Mouse (Mus musculus) fibroblast of lung, adult 2 months (primary cell): ENCODE results near the gene Id2.

Experiments
- DNase-seq: peaks from one replicate; pipeline ENCODE4 v3.0.0-alpha.2; 2011; ENCODE audit warnings: low read depth

Id2 gene

GRCm38 (mm10) chr12:25104541-25104940, 7.6 kb upstream of the Id2 start:
- no peak for DNase-seq

DNA sequence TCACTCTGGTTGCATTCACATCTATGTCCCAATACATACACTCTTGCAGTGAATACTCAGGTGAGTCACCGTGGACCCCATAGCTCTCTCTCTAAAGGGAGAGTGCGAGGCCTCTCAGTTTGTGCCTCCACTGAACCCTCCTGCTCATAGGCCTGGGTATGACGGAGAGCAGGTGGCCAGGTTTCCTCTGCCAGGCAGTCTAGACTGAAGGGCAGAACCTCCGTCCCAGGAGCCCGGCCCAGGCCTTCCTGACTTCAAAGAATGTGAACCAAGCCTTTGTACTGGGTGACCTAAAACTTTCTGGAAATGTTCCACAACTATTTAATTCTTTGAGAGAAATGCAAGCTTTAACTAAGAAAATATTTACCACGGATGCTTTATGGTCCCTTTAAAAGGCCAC, 7.0 kb upstream of the Id2 start:
- DNase-seq, result no peak

DNA sequence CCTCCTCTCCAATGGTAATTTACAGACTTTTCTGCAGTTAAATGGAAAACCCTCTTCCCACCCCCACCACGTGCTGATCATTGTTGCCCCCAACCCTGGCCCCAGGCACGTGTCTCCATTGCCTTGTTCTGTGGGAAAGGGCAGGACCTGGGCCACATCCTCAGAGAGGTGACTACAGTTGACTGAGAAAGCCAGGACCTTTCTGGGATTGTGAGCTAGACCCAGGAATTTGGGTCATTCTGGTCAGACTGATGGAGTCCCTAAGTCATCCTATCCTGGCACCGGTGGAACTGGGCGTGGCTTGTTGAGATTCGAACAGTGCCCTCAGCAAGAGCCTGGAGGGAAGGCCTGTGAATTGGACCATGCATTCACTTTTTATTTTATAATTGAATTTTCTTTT, 4.4 kb upstream of the Id2 start:
- DNase-seq, result peak; percentile 27

DNA sequence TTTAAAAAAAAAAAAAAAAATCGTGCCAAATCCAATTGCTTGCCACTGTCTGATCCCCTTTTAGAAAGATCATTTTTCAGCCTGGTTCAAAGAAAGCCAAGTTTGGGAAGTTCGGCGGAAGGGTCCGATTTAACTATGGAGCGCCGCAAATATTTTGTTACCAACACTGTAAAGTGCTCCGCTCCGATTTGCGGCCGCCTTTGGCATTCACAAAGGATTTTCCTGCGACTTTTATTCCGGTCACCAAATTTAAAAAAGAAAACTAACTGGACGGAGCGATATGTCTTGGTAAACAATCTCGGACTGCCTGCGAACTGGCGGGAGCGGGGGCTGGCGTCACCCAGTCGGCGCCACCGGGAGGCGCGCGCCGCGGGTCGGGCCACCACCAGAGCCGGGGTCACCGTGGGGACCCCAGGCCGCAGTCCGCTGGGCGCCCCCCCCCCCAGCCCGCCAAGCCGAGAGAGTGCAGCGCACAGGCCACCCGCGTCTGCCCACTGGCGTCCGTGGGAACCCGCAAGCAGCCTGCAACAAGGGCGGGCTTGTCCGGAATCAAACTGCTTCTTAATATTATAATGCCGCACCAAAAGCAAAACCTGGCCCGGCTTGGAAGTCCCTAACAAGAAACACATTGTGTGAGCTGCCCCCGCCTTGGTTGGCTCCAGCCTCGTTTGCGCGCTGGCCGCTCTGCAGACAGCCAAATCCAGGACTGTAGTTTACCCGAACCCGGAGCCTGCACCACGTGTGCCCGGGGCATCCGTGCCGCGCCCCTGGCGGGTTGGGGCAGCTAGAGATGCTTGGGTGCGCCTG, 3.7 kb upstream of the Id2 start:
- DNase-seq, result peak; percentile 74

- peak; percentile 24 for DNase-seq
These were observed 2.8 kb upstream of the Id2 start for GRCm38 (mm10) chr12:25099563-25100408.

DNA sequence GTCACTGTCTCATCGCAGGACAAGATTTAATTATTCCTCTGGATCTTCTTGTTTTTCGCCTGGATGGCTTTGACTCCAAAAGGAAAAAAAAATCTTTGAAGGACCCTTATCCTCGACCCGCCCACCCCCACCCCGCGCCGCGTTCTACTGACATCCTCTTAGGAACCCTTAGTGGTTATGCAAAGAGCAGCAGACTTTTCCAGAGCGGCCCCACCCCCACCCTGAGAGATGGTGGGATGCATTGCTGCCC, 2.3 kb upstream of the Id2 start:
- DNase-seq, result no peak

- peak; percentile 92 for DNase-seq
These were observed 1.8 kb upstream of the Id2 start for GRCm38 (mm10) chr12:25098561-25099312.

DNA sequence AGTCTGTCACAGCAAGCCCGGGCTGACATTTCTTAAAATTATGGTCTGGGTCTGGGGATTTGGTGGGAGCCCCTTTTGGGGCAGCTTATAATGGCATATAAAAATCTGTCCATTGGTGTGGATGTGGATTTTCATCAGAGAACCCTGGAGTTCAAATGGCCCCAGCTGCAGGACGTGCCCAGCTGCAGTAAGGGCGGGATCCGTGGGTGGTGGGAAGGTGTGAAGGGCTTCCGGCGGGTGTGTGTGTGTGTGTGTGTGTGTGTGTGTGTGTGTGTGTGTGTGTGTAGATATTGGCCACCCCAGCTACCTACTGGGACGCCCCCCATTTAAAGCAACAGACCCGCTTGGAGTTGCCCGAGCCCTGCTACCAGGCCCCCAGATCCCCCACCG, 1.2 kb upstream of the Id2 start:
- DNase-seq, result no peak

DNA sequence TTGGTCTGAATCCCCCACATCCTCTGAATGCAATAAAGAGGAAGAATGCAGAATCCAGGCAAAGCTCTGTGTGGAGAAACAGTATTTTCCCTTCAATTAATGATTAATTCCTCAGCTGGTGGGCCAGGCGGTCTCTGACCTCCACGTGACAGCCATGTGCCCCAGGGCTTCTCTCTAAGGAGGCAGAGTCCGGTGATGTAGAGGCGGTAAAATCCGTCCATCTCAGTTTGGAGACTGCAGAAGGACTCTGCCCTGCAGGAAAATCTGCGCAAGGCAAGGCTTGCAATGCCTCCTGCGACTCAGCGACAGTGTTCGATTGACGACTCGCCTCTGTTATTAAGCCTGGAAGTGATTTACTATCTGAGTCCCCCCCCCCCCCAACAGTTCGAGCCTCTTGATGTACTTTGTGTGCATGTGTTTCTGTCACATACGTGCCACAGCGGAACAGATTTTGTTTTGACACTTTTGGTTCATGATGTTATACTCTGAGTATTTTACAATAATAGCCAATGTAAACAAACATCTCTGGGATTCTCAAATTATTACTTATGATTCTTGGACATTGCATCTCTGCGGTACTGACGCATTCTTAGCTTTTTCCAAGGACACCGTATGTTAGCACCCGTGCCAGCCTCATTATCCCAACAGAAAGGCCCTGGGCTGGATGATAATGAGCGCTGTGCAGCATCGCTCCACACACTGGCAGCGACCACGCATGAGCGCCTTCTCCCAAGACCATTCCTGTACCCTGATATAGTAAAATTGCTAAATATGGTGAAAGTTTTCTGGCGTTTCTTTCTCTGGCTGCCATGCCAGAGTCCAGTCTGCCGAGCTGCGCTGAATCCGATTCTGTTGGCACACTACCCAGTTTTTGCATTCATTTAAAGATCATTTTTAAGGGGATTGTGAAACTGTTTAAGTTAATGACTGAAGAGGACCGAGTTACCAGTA, 545 bp upstream of the Id2 start:
- peak; percentile 71 for DNase-seq

DNA sequence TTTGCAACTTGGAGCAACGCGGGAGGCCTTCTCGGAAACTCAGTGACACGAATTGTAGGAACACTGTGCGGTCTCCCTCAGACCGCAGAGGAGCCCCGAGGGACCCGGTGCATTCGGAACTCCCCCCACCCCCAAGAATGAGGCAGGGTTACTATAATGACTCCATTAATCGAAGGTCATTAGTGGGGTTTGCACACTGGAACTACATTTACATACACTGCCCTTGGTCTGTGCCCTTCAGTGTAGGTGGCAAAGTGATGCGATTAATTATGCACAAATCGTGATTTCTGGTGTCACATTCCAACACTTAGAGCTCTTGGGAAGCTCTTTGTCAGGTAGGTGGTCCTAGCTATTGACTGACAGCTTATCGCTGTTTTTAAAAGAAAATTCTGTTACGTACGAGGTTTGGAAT, 294 bp downstream of the Id2 start:
- DNase-seq, result no peak

DNA sequence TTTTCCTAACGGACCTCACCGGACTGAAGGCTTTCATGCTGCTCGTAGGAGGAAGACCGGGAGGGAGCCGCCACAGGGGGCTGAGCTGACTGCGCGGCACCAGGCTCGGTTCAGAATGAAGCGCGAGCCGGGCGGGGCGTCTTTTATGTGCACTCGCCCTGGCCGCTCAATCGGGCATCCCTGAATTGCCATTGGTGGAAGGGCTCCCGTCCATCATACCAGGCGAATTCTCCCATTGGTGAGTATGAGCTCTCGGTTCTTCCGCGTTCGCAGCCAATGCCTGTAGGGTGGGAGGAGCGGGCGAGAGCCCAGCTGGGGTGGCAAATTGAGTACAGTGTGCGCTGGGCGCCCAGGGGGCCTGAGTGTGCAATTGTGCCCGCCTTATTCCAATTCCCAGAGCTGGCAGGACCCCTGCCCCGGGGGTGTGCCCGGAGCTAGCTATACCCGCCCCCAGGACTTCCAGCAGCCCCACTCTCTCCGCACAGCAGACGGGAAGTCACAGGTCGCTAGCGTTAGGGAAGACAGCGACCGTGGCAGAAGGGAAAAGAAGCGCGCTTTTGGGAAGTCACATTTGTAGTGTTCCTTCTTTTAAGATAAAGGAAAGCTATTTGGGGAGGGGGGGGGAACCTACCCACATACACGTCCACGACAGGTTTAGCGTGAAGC, 833 bp downstream of the Id2 start:
- peak; percentile 97 for DNase-seq

DNA sequence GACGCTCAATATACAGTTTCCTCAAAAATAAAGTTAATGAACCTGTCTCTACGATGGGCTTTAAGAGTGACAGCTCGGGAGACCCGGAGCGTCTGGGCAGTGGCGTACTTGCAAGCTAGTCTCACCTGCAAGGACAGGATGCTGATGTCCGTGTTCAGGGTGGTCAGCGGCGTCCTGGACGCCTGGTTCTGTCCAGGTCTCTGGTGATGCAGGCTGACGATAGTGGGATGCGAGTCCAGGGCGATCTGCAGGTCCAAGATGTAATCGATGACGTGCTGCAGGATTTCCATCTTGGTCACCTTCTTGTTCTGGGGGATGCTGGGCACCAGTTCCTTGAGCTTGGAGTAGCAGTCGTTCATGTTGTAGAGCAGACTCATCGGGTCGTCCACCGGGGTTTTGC, 1.4 kb downstream of the Id2 start:
- no peak for DNase-seq

DNA sequence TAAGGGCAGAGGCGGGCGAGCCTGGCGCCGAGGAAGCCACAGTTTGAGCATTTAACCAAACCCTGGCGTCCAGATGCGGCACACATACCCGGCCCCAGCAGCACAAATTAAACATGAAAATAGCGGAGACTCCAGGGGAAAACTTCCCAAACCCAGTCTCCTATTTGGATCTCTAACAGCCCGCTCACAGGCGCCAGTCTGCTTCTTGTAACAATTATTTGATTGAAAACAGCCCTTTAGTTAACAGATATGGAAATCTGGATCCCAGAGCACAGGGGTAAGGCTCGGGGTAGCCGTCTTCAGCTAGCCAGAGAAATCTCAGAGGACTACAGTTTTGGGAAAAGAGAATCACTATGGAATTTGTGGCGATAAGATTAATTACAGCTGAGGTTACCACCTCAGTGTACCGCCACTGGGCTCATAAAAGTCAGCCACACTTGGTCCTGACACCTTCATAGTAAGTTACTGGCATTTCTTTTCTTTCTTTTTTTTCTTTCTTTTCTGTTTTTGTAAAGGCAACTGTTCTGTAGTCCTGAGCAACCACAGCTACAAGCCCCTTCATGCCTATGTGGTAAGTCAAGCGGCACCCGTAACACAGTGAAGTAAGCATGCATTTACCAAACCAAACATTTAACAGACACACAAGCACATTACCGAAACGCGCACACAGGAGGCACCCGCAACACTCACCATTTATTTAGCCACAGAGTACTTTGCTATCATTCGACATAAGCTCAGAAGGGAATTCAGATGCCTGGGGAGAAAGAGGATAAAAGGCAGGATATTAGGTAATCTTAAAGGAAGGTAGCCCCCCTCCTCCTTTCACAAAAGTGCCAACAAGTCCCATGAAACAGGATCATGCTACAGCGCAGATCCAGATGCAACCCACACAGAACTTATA, 2.1 kb downstream of the Id2 start:
- DNase-seq, result peak; percentile 26

DNA sequence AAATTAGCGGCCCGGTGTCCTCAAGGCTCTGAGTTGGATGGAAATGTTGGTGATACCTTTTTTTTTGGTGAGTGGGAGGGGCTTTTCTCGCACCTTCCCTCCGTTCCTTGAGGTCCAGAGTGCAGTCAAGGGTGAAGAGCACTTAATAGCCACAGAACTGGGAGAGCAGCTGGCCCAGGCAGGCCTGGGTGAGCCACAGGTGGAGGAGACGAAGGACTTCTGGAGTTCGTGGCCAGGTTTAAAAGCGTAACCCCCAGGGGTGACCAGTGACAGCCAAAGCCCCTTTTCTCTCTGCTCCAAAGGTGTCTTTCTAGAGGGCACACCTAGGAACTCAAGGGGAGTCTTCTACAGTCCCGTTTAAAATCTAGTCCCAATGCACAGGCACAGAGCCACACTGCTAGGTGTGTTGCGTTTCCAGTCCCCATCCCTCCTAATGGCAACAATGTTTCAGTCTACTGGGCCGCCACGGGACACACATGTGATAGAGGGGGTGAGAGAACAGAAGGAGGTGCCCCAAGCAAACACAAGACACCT, 3.6 kb downstream of the Id2 start:
- DNase-seq, result no peak

- no peak for DNase-seq
These were observed 4.2 kb downstream of the Id2 start for GRCm38 (mm10) chr12:25092751-25093211.

GRCm38 (mm10) chr12:25092027-25092704, 4.8 kb downstream of the Id2 start:
- peak; percentile 50 for DNase-seq

DNA sequence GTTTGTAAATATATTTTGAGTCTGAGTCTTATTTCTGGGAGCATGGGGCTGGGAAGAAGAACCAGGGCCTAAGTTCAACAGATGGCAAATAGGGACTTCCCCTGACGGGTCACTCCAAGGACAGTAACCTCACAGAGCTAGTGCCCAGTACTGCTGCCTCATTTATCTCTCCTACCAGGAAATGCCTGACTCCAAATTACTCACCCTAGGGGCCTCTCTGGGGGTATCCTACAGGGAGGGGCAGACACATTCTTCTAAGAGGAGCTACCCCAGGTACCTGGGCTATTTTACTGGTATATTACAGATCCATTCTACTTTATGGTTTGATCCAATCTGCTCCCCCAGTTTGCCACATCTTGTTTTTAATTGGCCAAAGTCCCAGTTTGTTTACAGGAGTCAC, 7.5 kb downstream of the Id2 start:
- DNase-seq, result no peak

DNA sequence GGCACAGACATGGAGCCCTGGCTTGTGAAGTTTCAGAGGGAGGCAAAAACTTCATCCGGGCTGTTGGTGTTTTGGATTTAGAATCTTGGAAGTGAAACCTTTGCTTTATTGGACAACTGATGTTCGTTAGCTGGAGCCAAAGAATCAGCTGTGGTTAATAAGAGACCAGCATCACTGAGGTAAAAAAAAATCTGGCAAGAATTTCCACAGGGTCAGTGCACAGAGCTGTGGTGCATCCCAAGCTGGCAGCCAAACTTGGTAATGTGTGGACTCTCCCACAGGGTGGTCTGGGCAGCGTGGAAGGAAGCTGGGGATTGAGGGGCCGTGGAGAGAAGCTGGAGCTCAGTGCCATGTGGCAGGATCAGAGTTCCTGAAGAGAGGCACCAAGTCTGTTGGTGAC, 10.0 kb downstream of the Id2 start:
- no peak for DNase-seq
